Mouse (Mus musculus) gastrocnemius, adult 18-20 months (tissue): ENCODE measurements around the gene Cnih3. TPM values are rescaled to one million over a fixed set of nuclear protein-coding genes. Genes with fewer than 3 reads are reported as not detected.

ENCODE experiments used
- DNase-seq: peaks from one replicate; pipeline ENCODE4 v3.0.0; 2021; ENCODE audit warnings: low spot score
- total RNA-seq, 2 experiments: library from RNA; stranded (reverse); gene quantifications; 2 replicates each; pipeline ENCODE4 v1.2.3; 2021

Cnih3 gene
- total RNA-seq, 2 experiments from 2014 or later, result not detected

GRCm38 (mm10) chr1:181352043-181352366, 423 bp upstream of the Cnih3 start:
- DNase-seq, result no peak

GRCm38 (mm10) chr1:181353200-181354097, 1.0 kb downstream of the Cnih3 start:
- DNase-seq, result no peak

- no peak for DNase-seq
These were observed 3.3 kb downstream of the Cnih3 start for GRCm38 (mm10) chr1:181355683-181356082.

DNA sequence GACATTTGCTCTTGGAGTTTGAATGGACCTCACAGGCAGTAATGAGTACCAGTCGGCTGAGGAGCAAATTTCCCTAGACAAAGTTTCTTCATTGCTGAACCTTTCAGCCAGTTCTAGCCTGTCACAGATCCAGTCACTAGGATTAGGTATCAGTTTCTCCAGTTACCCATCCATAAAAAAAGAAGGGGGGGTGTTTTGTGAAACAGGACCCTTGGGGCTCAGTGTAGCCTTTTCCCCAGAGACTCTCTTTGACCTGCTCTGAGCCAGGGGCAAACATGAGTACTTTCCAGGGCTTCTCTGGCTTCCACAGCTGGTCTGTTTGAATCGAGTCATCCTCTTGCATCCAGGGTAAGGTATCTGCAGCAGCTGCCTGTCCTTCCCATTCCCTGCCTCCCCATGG, 5.4 kb downstream of the Cnih3 start:
- no peak for DNase-seq

DNA sequence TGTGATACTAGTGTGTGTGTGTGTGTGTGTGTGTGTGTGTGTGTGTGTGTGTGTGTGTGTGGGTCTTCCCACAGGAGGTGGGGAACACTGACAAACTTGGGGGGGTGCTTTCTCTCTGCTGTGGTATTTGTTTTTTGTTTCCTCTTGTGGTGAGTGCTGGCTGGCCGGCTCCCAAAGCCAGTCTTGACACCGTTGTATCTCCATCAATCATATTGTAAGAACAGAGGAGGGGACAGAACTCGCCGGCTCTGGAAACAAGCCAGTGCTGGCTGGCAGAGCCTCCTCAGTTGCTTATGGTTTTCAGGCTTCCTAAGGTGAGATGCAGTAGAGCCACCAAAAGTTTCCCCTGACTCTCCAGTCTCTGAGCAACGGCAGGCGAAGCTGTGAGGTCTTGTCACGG, 6.1 kb downstream of the Cnih3 start:
- no peak for DNase-seq

- DNase-seq, result no peak
These were observed 8.3 kb downstream of the Cnih3 start for GRCm38 (mm10) chr1:181360732-181361131.

DNA sequence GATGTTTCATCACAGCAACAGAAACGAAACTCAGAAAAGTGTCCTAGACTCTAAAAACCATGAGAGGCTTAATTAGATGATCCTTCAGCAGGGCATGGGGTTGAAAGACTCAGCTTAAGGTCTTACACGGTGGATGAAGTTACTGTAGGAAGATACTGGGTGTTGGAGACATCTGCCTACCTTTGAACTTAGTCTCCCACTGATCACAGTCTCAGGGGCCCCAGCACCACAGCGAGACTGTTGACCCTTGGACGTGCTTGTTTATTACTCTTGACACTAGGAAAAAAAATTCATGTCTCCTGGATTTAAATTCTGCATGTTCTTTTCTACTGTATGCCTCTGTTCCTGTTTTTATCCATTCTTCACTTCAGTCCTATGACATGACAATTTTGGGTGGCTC, 11.6 kb downstream of the Cnih3 start:
- DNase-seq, result no peak

- DNase-seq, result no peak
These were observed 12.9 kb downstream of the Cnih3 start for GRCm38 (mm10) chr1:181365376-181365775.

DNA sequence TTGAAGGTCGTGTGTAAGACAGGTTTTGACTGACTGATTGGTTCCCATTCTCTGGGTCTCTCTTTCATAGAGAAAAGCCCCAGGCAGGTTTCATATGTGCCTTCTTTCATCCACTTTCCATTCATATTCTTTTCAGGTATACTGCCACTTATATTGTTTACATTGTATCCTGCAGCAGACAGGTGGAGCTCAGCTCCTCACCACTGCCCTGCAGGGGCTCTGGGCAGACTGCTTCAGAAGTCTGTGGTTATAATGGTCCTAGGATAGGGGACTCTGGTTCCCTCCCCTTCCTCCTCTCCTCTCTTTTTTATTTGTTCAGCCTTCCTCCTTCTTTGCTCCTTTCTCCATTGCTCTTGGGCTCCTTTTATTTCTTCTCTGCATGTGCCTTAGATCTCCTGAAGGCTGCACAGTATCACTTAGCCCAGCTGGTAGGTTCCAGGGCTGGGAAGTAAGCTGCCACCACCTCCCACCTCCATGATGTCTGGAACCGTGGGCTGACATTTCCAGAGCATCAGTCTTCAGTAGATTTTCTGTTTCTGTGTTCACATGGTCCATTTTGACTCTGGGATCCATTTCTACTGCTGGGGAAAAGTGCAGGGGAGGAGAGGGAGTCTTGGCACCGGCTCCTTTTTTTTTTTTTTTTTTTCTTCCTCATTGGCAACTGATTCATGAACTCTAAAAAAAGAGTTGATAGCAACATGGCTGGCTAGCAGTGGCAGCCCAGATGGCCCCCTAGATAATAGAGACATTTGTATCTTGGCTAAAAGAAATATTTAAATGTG, 16.6 kb downstream of the Cnih3 start:
- DNase-seq, result no peak

GRCm38 (mm10) chr1:181370370-181370769, 17.9 kb downstream of the Cnih3 start:
- DNase-seq, result no peak

DNA sequence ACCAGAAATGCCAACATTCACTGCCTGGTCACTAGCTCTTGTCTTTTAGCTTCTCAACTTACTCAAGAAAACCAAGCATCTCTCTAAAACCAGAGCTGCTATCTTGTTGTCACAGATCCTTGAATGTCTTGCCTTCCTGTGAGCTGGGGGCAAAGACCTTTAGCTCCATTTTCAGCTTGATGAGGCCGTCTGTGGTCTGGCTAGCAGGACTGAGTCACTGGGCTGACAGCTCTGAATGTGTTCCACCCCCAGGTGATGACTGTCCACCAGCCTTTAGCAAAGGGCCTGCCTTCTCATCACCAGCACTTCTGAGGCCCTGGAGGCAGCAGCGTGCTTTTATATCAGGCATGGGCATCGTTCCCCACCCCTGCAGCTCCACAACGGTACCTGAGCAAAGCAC, 18.8 kb downstream of the Cnih3 start:
- no peak for DNase-seq

DNA sequence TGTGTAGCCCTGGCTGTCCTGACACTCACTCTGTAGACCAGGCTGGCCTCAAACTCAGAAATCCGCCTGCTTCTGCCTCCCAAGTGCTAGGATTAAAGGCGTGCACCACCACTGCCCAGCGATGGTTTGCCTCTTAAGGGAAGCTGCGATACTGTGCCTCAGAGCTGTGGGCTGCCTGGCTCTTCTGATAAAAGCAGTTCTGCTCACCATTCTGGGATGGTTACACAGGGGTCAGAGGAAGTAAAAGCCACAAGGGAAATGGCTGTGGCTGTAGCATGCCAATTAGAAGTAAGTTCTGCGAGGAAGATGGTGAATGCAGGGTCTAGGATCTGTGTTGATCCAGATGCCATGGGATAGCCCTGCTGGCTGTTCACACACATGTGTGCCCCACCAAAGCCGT, 19.9 kb downstream of the Cnih3 start:
- DNase-seq, result no peak

DNA sequence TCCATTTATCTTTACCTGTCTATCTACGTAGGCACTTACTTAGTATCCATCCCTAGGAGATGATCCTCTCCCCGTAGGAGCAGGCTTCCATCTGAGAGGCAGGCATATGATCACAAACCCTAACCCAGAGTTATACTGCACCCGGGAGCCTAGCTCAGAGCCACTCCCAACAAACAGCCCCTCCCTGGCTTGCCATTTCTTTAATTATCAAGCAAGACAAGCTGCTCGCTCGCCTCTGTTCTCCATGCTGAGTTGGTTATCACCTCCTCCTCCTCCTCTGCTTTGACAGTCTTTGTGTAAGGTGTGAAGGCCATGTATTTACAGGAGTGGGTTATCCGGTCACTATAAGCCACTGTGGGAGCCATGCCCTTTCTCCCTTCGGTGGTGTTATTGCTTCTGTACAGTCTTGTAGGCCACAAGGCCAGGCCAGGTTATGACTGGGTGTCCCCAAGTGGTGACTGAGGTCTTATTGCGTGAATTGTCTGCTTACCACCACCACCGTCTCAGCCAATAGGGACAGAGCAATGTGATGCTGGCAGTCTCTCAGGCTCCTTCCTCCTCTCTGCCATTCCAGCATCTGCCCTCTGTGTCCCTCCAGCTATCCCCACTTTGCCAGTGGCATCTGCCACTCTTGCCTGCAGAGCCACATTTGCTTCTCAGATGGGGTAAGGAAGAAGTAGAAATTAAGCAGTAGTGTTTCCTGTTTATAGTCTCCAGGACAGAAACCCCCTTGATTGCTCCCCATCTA, 22.4 kb downstream of the Cnih3 start:
- DNase-seq, result no peak

- no peak for DNase-seq
These were observed 24.0 kb downstream of the Cnih3 start for GRCm38 (mm10) chr1:181376431-181376830.

DNA sequence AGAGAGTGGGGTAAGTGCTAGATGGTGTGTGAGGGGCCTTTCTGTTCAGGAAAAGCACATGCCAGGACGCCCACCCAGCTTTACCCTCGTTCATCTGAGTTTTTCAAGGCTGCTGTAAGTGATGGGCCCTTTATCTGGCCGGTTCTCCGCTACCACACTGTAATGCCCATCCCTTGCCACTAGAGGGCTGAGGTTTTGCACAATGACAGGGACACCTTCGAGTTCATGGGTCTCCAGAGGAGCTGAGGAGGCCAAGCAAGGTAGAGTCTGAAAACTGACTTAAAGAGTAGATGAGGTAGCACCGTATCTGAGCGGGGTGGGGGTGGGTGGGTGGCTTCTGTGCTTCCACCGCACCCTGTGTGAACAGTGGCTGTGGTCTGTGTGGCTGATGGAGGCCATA, 27.2 kb downstream of the Cnih3 start:
- peak; percentile 32 for DNase-seq

GRCm38 (mm10) chr1:181381410-181382010, 29.1 kb downstream of the Cnih3 start:
- DNase-seq, result no peak

DNA sequence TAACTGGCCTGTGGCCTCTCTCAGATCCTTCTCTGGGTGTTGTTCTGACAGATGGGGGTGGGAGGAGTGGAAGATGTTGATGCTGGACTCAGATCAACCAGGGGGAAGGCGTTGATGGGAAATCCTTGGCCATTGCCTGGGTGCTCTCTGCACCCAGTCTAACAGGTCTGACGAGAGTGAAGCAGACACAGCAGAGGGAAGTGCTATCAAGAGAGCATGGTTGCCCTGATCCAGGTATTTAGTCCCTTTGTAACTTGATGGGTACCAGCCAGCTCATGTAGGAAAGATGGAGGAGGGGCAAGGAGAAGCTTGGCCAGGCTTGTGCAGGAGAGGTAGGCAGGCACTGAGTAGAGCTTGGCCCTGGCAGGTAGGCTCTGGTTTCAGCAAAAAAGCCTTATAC, 36.8 kb downstream of the Cnih3 start:
- DNase-seq, result no peak

GRCm38 (mm10) chr1:181392489-181392888, 40.1 kb downstream of the Cnih3 start:
- no peak for DNase-seq

DNA sequence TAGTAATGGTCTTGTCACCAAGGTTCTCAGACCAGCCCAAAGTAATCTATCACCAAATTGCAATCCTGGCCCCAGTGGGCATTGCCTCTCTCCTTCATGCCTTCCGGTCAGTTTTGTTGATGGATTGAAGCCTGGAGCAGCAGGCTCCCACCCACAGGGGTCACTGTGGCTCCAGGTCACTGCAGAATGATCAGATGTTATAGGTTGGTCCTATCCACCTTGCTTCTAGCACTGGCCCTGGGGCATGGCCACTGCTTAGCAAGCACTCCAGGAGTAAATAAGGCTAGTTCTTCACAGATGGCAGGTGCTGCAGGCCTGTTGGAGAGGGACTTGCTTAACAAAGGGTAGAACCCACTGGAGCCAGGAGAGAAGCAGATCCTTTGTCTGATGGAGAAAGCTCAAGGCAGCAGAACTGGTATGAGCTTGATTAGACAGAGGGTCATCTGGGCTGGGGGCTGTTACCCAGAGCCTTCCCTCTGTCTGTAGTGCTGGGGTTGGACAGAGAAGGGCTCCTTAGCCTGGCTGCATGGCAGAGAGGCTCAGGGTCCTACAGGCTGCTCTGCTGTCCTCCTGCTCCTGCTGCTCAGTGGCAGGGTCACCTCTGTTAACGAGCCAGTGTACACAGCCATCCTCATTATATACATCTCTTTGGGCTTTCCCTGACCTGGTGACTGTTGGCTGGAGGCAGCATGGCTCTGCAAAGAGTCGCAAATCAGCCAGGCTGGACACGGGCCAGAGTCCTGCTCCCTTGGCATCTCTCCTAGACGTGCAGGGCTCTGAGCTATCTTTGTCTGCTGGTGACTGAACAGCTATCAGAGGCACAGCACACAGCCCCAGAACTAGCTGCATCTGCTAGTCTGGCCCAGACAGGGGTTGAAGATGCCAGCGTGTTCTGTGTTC, 41.1 kb downstream of the Cnih3 start:
- DNase-seq, result peak; percentile 57

DNA sequence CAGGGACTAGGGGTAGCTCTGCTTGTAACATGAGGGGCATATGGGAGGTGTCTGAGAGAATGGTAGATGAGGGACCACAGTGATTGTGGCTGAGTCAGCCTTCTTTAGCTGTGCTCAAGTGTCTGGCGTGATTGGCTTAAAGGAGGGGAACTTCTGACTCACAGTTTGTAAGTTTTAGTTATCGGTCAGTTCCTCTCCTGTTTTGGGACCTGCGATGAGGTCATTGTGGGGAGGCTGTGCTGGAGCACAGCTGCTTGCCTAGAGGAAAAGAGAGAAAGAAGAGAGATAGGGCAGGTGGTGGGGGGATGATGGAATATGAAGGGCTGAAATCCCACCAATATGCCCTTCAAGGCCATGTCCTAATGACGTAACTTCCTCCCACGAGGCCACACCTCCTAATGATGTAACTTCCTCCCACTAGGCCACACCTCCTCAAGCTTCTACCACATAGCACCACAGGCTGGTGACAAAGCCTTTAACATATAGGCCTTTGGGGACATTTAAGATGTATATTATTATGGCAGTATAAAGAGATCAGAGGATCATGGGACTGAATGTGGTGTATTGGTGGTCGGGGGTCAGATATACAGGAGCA, 42.9 kb downstream of the Cnih3 start:
- DNase-seq, result no peak
